17 mouse cellular contexts compared by ENCODE assay signal in the genomic region with DNA sequence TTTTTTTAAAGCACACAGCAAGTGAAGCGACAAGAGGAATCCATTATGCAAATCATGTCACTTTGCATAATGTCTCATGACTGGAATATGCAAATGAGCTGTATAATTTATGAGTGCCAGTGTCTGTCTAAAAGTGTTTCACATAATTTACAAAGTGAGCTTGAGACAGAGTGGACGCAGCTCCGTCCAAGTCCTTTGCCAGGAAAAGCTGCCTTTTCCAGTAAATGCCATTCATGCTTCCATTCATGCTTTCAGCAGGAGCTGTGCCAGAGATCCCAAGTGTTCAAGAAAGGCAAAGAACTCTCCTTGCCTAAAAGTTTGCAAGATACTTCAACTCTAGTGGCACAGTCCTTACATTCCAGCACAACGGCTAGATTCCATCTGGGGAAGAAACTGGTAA.
DNase-seq lines count a peak whose midpoint lies in the region; ATAC-seq and TF ChIP-seq lines count a peak whose summit lies in the region.
"Had no signal": no experiment of that assay in that cellular context is flagged by ENCODE, and none has a peak within 500 bp of the region (broad histone marks: within the 10 kb centered on the region; RNA-seq: fewer than 3 reads in every experiment).

No protein-coding gene starts in this region.

- peak; percentile 9 for DNase-seq in CH12.LX (ENCODE audit: extremely low read depth)
- peak; percentile 64 for DNase-seq in Muller cell, postnatal 12 days (ENCODE audit: inconsistent ontology term)
- DNase-seq in lung, postnatal 36 days, result peak; percentile 50
- DNase-seq in adrenal gland, postnatal 10 days, result no peak
- no peak for DNase-seq in kidney, postnatal 4 days
- no peak for DNase-seq in heart, embryonic 10.5 days (ENCODE audit: low spot score)
- DNase-seq: adrenal gland, adult 2 months; cerebellum, adult 9-11 months; embryo, embryonic 11 days; gastrocnemius, postnatal 10 days; kidney, adult 2 months; thymus, adult 2 months had no signal

- no peaks in the 10 kb centered on the region for H3K79me2 ChIP-seq in CH12.LX (replicated peaks; ENCODE audit: control insufficient read depth, extremely low read depth, insufficient read depth, poor library complexity, severe bottlenecking)

- 31% methylated on average over 4 of the region's 4 CpGs for WGBS in hindbrain, embryonic 15.5 days
- 84% methylated on average over 4 of the region's 4 CpGs for WGBS in heart, embryonic 10.5 days

- TF ChIP-seq RAD21 in CH12.LX (IDR thresholded peaks at IDR 0.05; ENCODE audit: low read depth, low read length), result no peak

- no peaks in the 10 kb centered on the region for H3K36me3 ChIP-seq in CH12.LX (replicated peaks in 1 of 2; ENCODE audit: control insufficient read depth in 1 of 2, insufficient read depth in 1 of 2, low read length in 1 of 2)
- no peaks in the 10 kb centered on the region for H3K36me3 ChIP-seq in hindbrain, embryonic 15.5 days
- no peaks in the 10 kb centered on the region for H3K36me3 ChIP-seq in heart, embryonic 10.5 days
- H3K36me3 ChIP-seq: heart, embryonic 12.5 days; lung, embryonic 15.5 days had no signal

- no peak overlapping the region for H3K4me3 ChIP-seq in CH12.LX (replicated peaks in 1 of 3; ENCODE audit: low read depth in 2 of 3, low read length in 2 of 3, poor library complexity in 1 of 3)
- no peak overlapping the region for H3K4me3 ChIP-seq in hindbrain, embryonic 15.5 days
- H3K4me3 ChIP-seq in heart, embryonic 10.5 days, result no peak overlapping the region
- H3K4me3 ChIP-seq: heart, embryonic 12.5 days; layer of hippocampus, adult 2 months; lung, embryonic 15.5 days had no signal

- in situ Hi-C loops in CH12.LX (cut with MboI; ENCODE audit: low pct_ligation_motif_present, low pct_unique_long_range_greater_than_20kb, low sequenced_read_pairs), result no loop called here

- H3K9ac ChIP-seq in CH12.LX (ENCODE audit: insufficient read depth, low read depth), result no peak overlapping the region
- H3K9ac ChIP-seq in hindbrain, embryonic 15.5 days, result no peak overlapping the region
- H3K9ac ChIP-seq: heart, embryonic 12.5 days; lung, embryonic 15.5 days had no signal

- no peak for TF ChIP-seq POLR2A in CH12.LX (IDR thresholded peaks at IDR 0.05; ENCODE audit: low read depth, low read length)

- dilution Hi-C loops in CH12.LX (cut with MboI; ENCODE audit: extremely low pct_ligation_motif_present, extremely low pct_unique_long_range_greater_than_20kb, low sequenced_read_pairs), result no loop called here

- H3K27ac ChIP-seq in CH12.LX (ENCODE audit: insufficient read depth, low read depth), result no peak overlapping the region
- H3K27ac ChIP-seq in hindbrain, embryonic 15.5 days (replicated peaks), result peak overlapping the region; percentile 83
- H3K27ac ChIP-seq in heart, embryonic 10.5 days, result no peak overlapping the region
- H3K27ac ChIP-seq: layer of hippocampus, adult 2 months; lung, embryonic 15.5 days had no signal

- ATAC-seq in hindbrain, embryonic 15.5 days (ENCODE audit: low FRiP score, low read depth), result no peak; the same call in 1 of the 2 replicates
- ATAC-seq: Patski had no signal

- no peaks in the 10 kb centered on the region for H3K9me3 ChIP-seq in CH12.LX (replicated peaks; ENCODE audit: low read length)
- no peaks in the 10 kb centered on the region for H3K9me3 ChIP-seq in hindbrain, embryonic 15.5 days
- no peaks in the 10 kb centered on the region for H3K9me3 ChIP-seq in heart, embryonic 10.5 days
- H3K9me3 ChIP-seq: lung, embryonic 15.5 days had no signal

- H3K4me1 ChIP-seq in CH12.LX (ENCODE audit: control insufficient read depth in 1 of 2, insufficient read depth in 2 of 2), result peaks cover 0 to 4% of the 10 kb centered on the region in 2 experiments; a peak in 1 of 4 replicates
- peaks cover 14% of the 10 kb centered on the region for H3K4me1 ChIP-seq in hindbrain, embryonic 15.5 days (replicated peaks)
- no peaks in the 10 kb centered on the region for H3K4me1 ChIP-seq in heart, embryonic 10.5 days

- no peak for TF ChIP-seq EP300 in CH12.LX (IDR thresholded peaks at IDR 0.05; ENCODE audit: low read length)

- TF ChIP-seq CTCF in CH12.LX (conservative IDR thresholded peaks at IDR 0.05 in 1 of 2, IDR thresholded peaks at IDR 0.05 in 1 of 2; ENCODE audit: low read depth in 2 of 2, low read length in 2 of 2), result no peak

- no peaks in the 10 kb centered on the region for H3K27me3 ChIP-seq in CH12.LX (replicated peaks)
- H3K27me3 ChIP-seq in hindbrain, embryonic 15.5 days, result no peaks in the 10 kb centered on the region
- H3K27me3 ChIP-seq in heart, embryonic 10.5 days (ENCODE audit: insufficient read depth, poor library complexity, severe bottlenecking), result no peaks in the 10 kb centered on the region
- H3K27me3 ChIP-seq: heart, embryonic 12.5 days; lung, embryonic 15.5 days had no signal

- H3K4me2 ChIP-seq in CH12.LX (ENCODE audit: insufficient read depth, low read depth, poor library complexity, severe bottlenecking), result no peak overlapping the region
- peak overlapping the region; percentile 55 for H3K4me2 ChIP-seq in hindbrain, embryonic 15.5 days
- H3K4me2 ChIP-seq: heart, embryonic 12.5 days; lung, embryonic 15.5 days had no signal

TF ChIP-seq in CH12.LX, 34 proteins besides CTCF, POLR2A, EP300 and RAD21:
- TF ChIP-seq CHD2 (IDR thresholded peaks at IDR 0.05; ENCODE audit: low read length) (no peak), UBTF (IDR thresholded peaks at IDR 0.05; ENCODE audit: low read depth, low read length) (no peak), TCF12 (IDR thresholded peaks at IDR 0.05; ENCODE audit: low read depth, low read length) (no peak), MEF2A (IDR thresholded peaks at IDR 0.05; ENCODE audit: borderline replicate concordance, low read depth, low read length) (no peak), NELFE (IDR thresholded peaks at IDR 0.05; ENCODE audit: low read depth, low read length) (no peak), MAZ (IDR thresholded peaks at IDR 0.05; ENCODE audit: low read depth, low read length) (no peak), USF2 (conservative IDR thresholded peaks at IDR 0.05; ENCODE audit: low read depth, low read length) (no peak), MAFK (IDR thresholded peaks at IDR 0.05; ENCODE audit: insufficient replicate concordance, low read length) (no peak), ZNF384 (IDR thresholded peaks at IDR 0.05; ENCODE audit: low read depth, low read length) (no peak), PAX5 (IDR thresholded peaks at IDR 0.05; ENCODE audit: low read length) (no peak), BHLHE40 (IDR thresholded peaks at IDR 0.05; ENCODE audit: low read depth, low read length) (no peak), MYC (IDR thresholded peaks at IDR 0.05; ENCODE audit: low read depth, low read length) (no peak), NRF1 (IDR thresholded peaks at IDR 0.05; ENCODE audit: low read depth, low read length) (no peak), E2F4 (IDR thresholded peaks at IDR 0.05; ENCODE audit: insufficient replicate concordance, low read depth, low read length) (no peak), SMC3 (IDR thresholded peaks at IDR 0.05; ENCODE audit: low read depth, low read length) (no peak), MXI1 (IDR thresholded peaks at IDR 0.05; ENCODE audit: low read depth, low read length) (no peak), CHD1 (IDR thresholded peaks at IDR 0.05; ENCODE audit: low read depth, low read length) (no peak), GABPA (IDR thresholded peaks at IDR 0.05; ENCODE audit: insufficient replicate concordance, low read depth, low read length) (no peak)
TF ChIP-seq in CH12.LX: peak in this region for 0.

Comparison
In these comparisons a context has a peak if more than half of its experiments do, and no peak if none do; other contexts are left out.
1. DNase-seq: peak in CH12.LX (single experiment), Muller cell, postnatal 12 days (single experiment) and lung, postnatal 36 days (single experiment); none in adrenal gland, postnatal 10 days (single experiment), kidney, postnatal 4 days (0 of 2) and heart, embryonic 10.5 days (single experiment).